Mouse (Mus musculus): ENCODE measurements at regions not wholly inside any gene's neighbourhood (a gene's known extent, or its start where the extent isn't known, plus 50 kb on each side); places are given as distances from the start of the nearest gene placed in this dataset.

- H3K27ac ChIP-seq (replicated peaks): no peak overlapping the region
- H3K4me3 ChIP-seq: no peak overlapping the region
- no peaks in the 10 kb centered on the region for H3K27me3 ChIP-seq (ENCODE audit: low read depth, poor library complexity, severe bottlenecking)
- WGBS: 79% methylated on average over 2 of the region's 2 CpGs
- H3K4me1 ChIP-seq: no peaks in the 10 kb centered on the region
- no peaks in the 10 kb centered on the region for H3K9me3 ChIP-seq (replicated peaks)
- DNase-seq (ENCODE audit: low spot score): no peak
- H3K36me3 ChIP-seq: no peaks in the 10 kb centered on the region
Observed at GRCm38 (mm10) chr6:73401059-73401458, 68.4 kb downstream of the 4931417E11Rik start.

- WGBS: 75% methylated on average over 6 of the region's 6 CpGs
- H3K9me3 ChIP-seq (replicated peaks): no peaks in the 10 kb centered on the region
- H3K4me3 ChIP-seq: no peak overlapping the region
- no peaks in the 10 kb centered on the region for H3K4me1 ChIP-seq
- DNase-seq (ENCODE audit: low spot score): no peak
- H3K36me3 ChIP-seq: no peaks in the 10 kb centered on the region
- no peaks in the 10 kb centered on the region for H3K27me3 ChIP-seq (ENCODE audit: low read depth, poor library complexity, severe bottlenecking)
- H3K27ac ChIP-seq (replicated peaks): no peak overlapping the region
Observed at GRCm38 (mm10) chr6:73389301-73389700, 80.2 kb downstream of the 4931417E11Rik start.

GRCm38 (mm10) chr6:73386261-73386660 is 83.2 kb downstream of the 4931417E11Rik start:
- WGBS: 91% methylated on average over 3 of the region's 3 CpGs
- H3K4me3 ChIP-seq: no peak overlapping the region
- H3K36me3 ChIP-seq: no peaks in the 10 kb centered on the region
- H3K4me1 ChIP-seq: no peaks in the 10 kb centered on the region
- no peak for DNase-seq (ENCODE audit: low spot score)
- H3K9me3 ChIP-seq (replicated peaks): no peaks in the 10 kb centered on the region
- H3K27ac ChIP-seq (replicated peaks): no peak overlapping the region
- H3K27me3 ChIP-seq (ENCODE audit: low read depth, poor library complexity, severe bottlenecking): no peaks in the 10 kb centered on the region

- no peak for DNase-seq (ENCODE audit: low spot score)
- WGBS: 97% methylated on average over 5 of the region's 5 CpGs
Observed at GRCm38 (mm10) chr6:73379825-73380224, 89.6 kb downstream of the 4931417E11Rik start.

GRCm38 (mm10) chr6:73377884-73378283 is 91.6 kb downstream of the 4931417E11Rik start:
- 93% methylated on average over 8 of the region's 8 CpGs for WGBS
- no peaks in the 10 kb centered on the region for H3K4me1 ChIP-seq
- no peak overlapping the region for H3K27ac ChIP-seq (replicated peaks)
- DNase-seq (ENCODE audit: low spot score): no peak
- no peak overlapping the region for H3K4me3 ChIP-seq
- H3K9me3 ChIP-seq (replicated peaks): no peaks in the 10 kb centered on the region; the same call in 1 of the 2 replicates
- no peaks in the 10 kb centered on the region for H3K36me3 ChIP-seq
- H3K27me3 ChIP-seq (ENCODE audit: low read depth, poor library complexity, severe bottlenecking): no peaks in the 10 kb centered on the region

More at GRCm38 (mm10) chr6:73379825-73380224, 89.6 kb downstream of the 4931417E11Rik start:
- Histone ChIP-seq H3K27ac (replicated peaks) (no peak overlapping the region), H3K4me3 (no peak overlapping the region), H3K9me3 (replicated peaks) (no peaks in the 10 kb centered on the region; the same call in 1 of the 2 replicates), H3K36me3 (no peaks in the 10 kb centered on the region), H3K4me1 (no peaks in the 10 kb centered on the region), H3K27me3 (ENCODE audit: low read depth, poor library complexity, severe bottlenecking) (no peaks in the 10 kb centered on the region)

GRCm38 (mm10) chr6:73376291-73376690 is 93.2 kb downstream of the 4931417E11Rik start:
- Histone ChIP-seq H3K27me3 (ENCODE audit: low read depth, poor library complexity, severe bottlenecking) (no peaks in the 10 kb centered on the region), H3K4me3 (no peak overlapping the region), H3K9me3 (replicated peaks) (no peaks in the 10 kb centered on the region; the same call in 1 of the 2 replicates), H3K27ac (replicated peaks) (no peak overlapping the region), H3K4me1 (peaks cover 4% of the 10 kb centered on the region; the same call in 1 of the 2 replicates), H3K36me3 (no peaks in the 10 kb centered on the region)
- no peak for DNase-seq (ENCODE audit: low spot score)
- WGBS: 94% methylated on average over 11 of the region's 11 CpGs

GRCm38 (mm10) chr6:73372901-73373300 is 96.6 kb downstream of the 4931417E11Rik start:
- DNase-seq (ENCODE audit: low spot score): no peak
- Histone ChIP-seq H3K4me1 (peaks cover 9% of the 10 kb centered on the region), H3K9me3 (replicated peaks) (no peaks in the 10 kb centered on the region; the same call in 1 of the 2 replicates), H3K27ac (replicated peaks) (no peak overlapping the region), H3K27me3 (ENCODE audit: low read depth, poor library complexity, severe bottlenecking) (peaks cover 19% of the 10 kb centered on the region), H3K36me3 (no peaks in the 10 kb centered on the region), H3K4me3 (no peak overlapping the region)
- WGBS: 81% methylated on average over 5 of the region's 5 CpGs

- H3K4me1 ChIP-seq: peaks cover 9% of the 10 kb centered on the region
- no peak for DNase-seq (ENCODE audit: low spot score)
- no peaks in the 10 kb centered on the region for H3K36me3 ChIP-seq
- H3K27ac ChIP-seq (replicated peaks): no peak overlapping the region
- peaks cover 22% of the 10 kb centered on the region for H3K27me3 ChIP-seq (ENCODE audit: low read depth, poor library complexity, severe bottlenecking)
- no peaks in the 10 kb centered on the region; the same call in 1 of the 2 replicates for H3K9me3 ChIP-seq (replicated peaks)
- 95% methylated on average over 5 of the region's 5 CpGs for WGBS
- H3K4me3 ChIP-seq: no peak overlapping the region
Observed at GRCm38 (mm10) chr6:73371866-73372265, 97.6 kb downstream of the 4931417E11Rik start.

GRCm38 (mm10) chr6:73370901-73371300 is 98.6 kb downstream of the 4931417E11Rik start:
- peaks cover 27% of the 10 kb centered on the region for H3K27me3 ChIP-seq (ENCODE audit: low read depth, poor library complexity, severe bottlenecking)
- H3K36me3 ChIP-seq: no peaks in the 10 kb centered on the region
- 91% methylated on average over 4 of the region's 4 CpGs for WGBS
- peaks cover 9% of the 10 kb centered on the region for H3K4me1 ChIP-seq
- H3K9me3 ChIP-seq (replicated peaks): no peaks in the 10 kb centered on the region
- H3K27ac ChIP-seq (replicated peaks): no peak overlapping the region
- DNase-seq (ENCODE audit: low spot score): no peak
- H3K4me3 ChIP-seq: no peak overlapping the region

- WGBS: 24% methylated on average over 6 of the region's 6 CpGs
- H3K4me3 ChIP-seq: peak overlapping the region; percentile 33
- DNase-seq (ENCODE audit: low spot score): no peak
Observed at GRCm38 (mm10) chr6:73368836-73369141, 100.7 kb downstream of the 4931417E11Rik start.

GRCm38 (mm10) chr6:73368047-73368835 is 101.2 kb downstream of the 4931417E11Rik start:
- Histone ChIP-seq H3K27me3 (ENCODE audit: low read depth, poor library complexity, severe bottlenecking) (peaks cover 27% of the 10 kb centered on the region), H3K4me1 (peaks cover 9% of the 10 kb centered on the region), H3K36me3 (no peaks in the 10 kb centered on the region), H3K9me3 (replicated peaks) (no peaks in the 10 kb centered on the region), H3K27ac (replicated peaks) (no peak overlapping the region), H3K4me3 (peak overlapping the region; percentile 33)
- DNase-seq (ENCODE audit: low spot score): no peak
- WGBS: 11% methylated on average over 21 of the region's 21 CpGs

More at GRCm38 (mm10) chr6:73368836-73369141, 100.7 kb downstream of the 4931417E11Rik start:
- no peak overlapping the region for H3K27ac ChIP-seq (replicated peaks)
- H3K4me1 ChIP-seq: peaks cover 9% of the 10 kb centered on the region
- H3K27me3 ChIP-seq (ENCODE audit: low read depth, poor library complexity, severe bottlenecking): peaks cover 27% of the 10 kb centered on the region
- no peaks in the 10 kb centered on the region for H3K9me3 ChIP-seq (replicated peaks)
- no peaks in the 10 kb centered on the region for H3K36me3 ChIP-seq

- Histone ChIP-seq H3K4me3 (no peak overlapping the region), H3K27ac (replicated peaks) (no peak overlapping the region), H3K27me3 (ENCODE audit: low read depth, poor library complexity, severe bottlenecking) (peaks cover 27% of the 10 kb centered on the region), H3K36me3 (no peaks in the 10 kb centered on the region), H3K4me1 (peaks cover 9% of the 10 kb centered on the region), H3K9me3 (replicated peaks) (no peaks in the 10 kb centered on the region)
- peak; percentile 70 for DNase-seq (ENCODE audit: low spot score)
- WGBS: 9% methylated on average over 5 of the region's 5 CpGs
Observed at GRCm38 (mm10) chr6:73367616-73368015, 101.9 kb downstream of the 4931417E11Rik start.

- no peak overlapping the region for H3K27ac ChIP-seq (replicated peaks)
- no peak for DNase-seq (ENCODE audit: low spot score)
- H3K4me1 ChIP-seq: peaks cover 6% of the 10 kb centered on the region
- H3K4me3 ChIP-seq: no peak overlapping the region
- no peaks in the 10 kb centered on the region for H3K36me3 ChIP-seq
- peaks cover 27% of the 10 kb centered on the region for H3K27me3 ChIP-seq (ENCODE audit: low read depth, poor library complexity, severe bottlenecking)
- no peaks in the 10 kb centered on the region for H3K9me3 ChIP-seq (replicated peaks)
- WGBS: 89% methylated on average over 2 of the region's 2 CpGs
Observed at GRCm38 (mm10) chr6:73366626-73367025, 102.8 kb downstream of the 4931417E11Rik start.
